Mouse (Mus musculus): ENCODE data around the gene Stk26. TPM values are rescaled to one million over a fixed set of nuclear protein-coding genes. Genes with fewer than 3 reads are reported as not detected.

Stk26 gene
- polyA plus RNA-seq, 1 experiment from 2014 or later, result 6.0 TPM

DNA sequence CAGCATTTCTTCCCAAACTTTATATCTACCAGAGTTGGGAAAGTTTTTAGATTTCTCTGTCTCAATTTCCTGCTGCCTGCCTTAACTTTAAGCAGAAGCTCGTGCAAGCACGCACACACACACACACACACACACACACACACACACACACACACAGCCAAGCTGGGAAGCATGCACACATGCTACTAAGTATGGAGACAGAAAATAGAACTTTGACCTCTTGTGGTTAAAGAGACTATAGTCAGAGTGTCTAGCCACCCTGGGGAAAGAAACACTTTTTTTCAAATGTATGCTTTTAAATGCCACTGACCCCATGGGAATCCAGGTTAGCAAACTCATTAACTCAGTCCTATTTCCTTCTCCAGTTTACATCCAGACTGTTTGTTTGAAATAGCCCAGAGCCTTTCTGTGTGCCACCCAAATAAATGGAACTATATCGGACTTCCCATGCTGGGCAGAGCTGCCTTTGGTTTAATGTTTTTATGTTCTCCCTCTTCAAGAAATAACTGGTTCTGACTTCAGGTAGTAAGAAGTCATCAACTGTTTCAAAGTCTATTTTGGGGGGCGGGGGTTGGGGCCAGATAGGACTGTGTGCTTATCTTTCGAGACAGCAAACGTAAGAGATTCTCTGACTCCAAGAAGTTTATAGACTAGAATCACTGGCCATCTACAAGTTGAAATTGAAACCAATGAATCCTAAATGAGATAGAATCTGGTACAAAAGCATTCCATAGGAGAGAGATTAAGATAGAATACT lies 9.8 kb downstream of the Stk26 start:
- H3K36me3 ChIP-seq, result no peaks in the 10 kb centered on the region
- 79% methylated on average over 6 of the region's 6 CpGs for WGBS
- no peaks in the 10 kb centered on the region for H3K4me1 ChIP-seq
- ATAC-seq (ENCODE audit: low FRiP score), result no peak
- H3K9me3 ChIP-seq (replicated peaks), result no peaks in the 10 kb centered on the region
- H3K4me2 ChIP-seq (replicated peaks), result no peak overlapping the region
- no peak overlapping the region for H3K27ac ChIP-seq
- no peak overlapping the region for H3K4me3 ChIP-seq
- H3K9ac ChIP-seq, result no peak overlapping the region
- no peaks in the 10 kb centered on the region for H3K27me3 ChIP-seq

DNA sequence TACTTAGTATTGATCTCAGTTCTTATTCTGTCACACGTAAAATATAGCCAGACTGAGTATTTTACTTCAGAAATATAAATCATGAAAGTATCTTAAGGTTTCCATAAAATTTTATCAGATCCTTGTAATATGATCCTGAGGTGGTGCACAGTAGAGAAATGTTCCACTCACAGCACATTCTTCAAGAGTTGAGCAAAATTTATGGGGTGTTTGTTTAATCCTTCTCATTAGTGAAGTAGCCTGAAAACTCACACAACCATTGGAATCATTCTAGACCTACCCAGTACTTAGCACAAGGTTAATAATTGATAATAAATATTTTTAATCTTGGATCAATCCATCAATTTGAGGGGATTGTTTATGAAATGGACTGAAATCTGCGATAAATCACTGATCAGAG lies 22.9 kb downstream of the Stk26 start:
- 70% methylated on average over 2 of the region's 2 CpGs for WGBS
- Histone ChIP-seq H3K36me3 (no peaks in the 10 kb centered on the region), H3K4me1 (no peaks in the 10 kb centered on the region), H3K4me3 (no peak overlapping the region), H3K9me3 (replicated peaks) (no peaks in the 10 kb centered on the region), H3K27me3 (no peaks in the 10 kb centered on the region), H3K27ac (no peak overlapping the region), H3K4me2 (replicated peaks) (no peak overlapping the region), H3K9ac (no peak overlapping the region)
- ATAC-seq (ENCODE audit: low FRiP score), result no peak

DNA sequence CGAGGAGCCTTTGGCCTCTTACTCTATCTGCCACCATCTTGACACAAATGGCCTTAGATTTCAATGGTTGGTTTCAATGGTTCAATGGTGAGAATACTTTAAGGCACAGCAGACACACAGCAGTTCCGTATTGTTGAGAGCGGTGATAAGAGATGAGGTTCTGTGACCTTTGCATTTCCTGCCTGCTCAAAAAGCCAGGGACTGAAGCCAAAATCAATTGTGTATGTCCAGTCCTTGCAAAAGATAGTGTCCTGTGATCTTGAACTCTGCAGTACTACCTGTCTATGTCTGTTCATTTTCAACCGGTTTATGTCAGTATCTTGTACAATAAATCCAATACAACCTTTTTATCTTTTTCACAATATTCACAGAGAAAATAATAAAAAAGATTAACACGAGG lies 23.9 kb downstream of the Stk26 start:
- no peak overlapping the region for H3K4me2 ChIP-seq (replicated peaks)
- no peak for ATAC-seq (ENCODE audit: low FRiP score)
- no peaks in the 10 kb centered on the region for H3K9me3 ChIP-seq (replicated peaks)
- H3K4me3 ChIP-seq, result no peak overlapping the region
- no peak overlapping the region for H3K27ac ChIP-seq
- 80% methylated on average over 5 of the region's 5 CpGs for WGBS
- H3K27me3 ChIP-seq, result no peaks in the 10 kb centered on the region
- H3K4me1 ChIP-seq, result no peaks in the 10 kb centered on the region
- no peaks in the 10 kb centered on the region for H3K36me3 ChIP-seq
- H3K9ac ChIP-seq, result no peak overlapping the region

DNA sequence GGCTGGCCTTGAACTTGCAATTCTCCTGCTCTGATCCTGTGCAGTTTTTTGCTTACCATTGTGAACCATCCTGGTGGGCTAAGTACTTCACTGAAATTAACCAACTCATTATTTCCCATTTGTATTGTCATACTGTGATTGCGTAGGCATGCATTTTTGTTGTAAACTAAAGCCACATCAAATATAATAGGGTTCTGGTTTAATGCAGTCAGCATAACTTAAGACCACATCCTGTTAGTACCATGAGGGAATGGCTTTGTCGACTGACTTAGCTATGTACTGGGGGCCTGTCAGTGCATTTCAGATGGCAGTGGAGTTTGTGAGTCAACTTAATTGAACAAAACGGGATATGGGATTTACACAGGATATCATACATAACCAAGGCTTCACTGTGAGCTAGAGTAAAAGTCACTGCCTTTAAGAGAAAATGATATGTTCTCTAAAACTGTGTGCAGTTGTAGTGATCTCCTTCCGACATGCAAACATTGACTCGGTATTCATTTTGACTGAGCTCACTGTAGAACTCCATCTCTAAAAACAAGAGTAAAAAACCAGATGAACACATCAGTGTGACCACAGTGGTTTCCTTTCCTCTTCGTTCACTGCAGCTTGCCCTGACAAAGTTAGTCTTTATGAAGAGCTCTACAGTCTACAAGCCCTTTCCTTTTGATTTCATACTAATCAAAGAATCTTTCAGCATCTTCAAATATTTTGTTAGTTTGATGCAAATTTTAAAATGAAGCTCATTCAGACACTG lies 33.6 kb downstream of the Stk26 start:
- no peak overlapping the region for H3K4me2 ChIP-seq (replicated peaks)
- H3K9ac ChIP-seq, result no peak overlapping the region
- no peaks in the 10 kb centered on the region for H3K9me3 ChIP-seq (replicated peaks)
- ATAC-seq (ENCODE audit: low FRiP score), result no peak
- H3K4me1 ChIP-seq, result no peaks in the 10 kb centered on the region
- H3K27me3 ChIP-seq, result no peaks in the 10 kb centered on the region
- no peaks in the 10 kb centered on the region for H3K36me3 ChIP-seq
- WGBS, result 86% methylated on average over 6 of the region's 6 CpGs
- no peak overlapping the region for H3K4me3 ChIP-seq
- no peak overlapping the region for H3K27ac ChIP-seq

DNA sequence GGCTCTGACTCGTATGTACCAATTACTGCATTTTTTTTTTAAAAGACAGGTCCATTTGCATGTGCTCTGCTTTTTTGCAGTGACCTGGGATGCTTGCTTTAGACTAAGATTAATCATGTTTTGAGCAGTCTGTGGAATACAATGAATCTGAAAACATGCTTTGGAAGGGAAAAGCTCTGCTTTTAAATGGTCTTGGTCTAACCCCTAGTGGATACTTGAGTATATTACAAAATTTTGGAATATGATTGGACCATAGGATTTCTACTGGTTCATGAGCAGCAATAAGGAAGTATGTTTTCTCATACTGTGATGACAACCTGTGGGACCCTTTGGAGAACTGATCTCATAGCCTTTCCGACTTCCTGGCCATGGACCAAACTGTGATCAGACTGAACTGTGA lies 47.2 kb downstream of the Stk26 start:
- Histone ChIP-seq H3K27me3 (no peaks in the 10 kb centered on the region), H3K9ac (no peak overlapping the region), H3K36me3 (no peaks in the 10 kb centered on the region), H3K4me3 (no peak overlapping the region), H3K4me1 (no peaks in the 10 kb centered on the region), H3K4me2 (replicated peaks) (no peak overlapping the region), H3K9me3 (replicated peaks) (no peaks in the 10 kb centered on the region), H3K27ac (no peak overlapping the region)
- WGBS, result 78% methylated on average over 2 of the region's 2 CpGs
- ATAC-seq (ENCODE audit: low FRiP score), result no peak

DNA sequence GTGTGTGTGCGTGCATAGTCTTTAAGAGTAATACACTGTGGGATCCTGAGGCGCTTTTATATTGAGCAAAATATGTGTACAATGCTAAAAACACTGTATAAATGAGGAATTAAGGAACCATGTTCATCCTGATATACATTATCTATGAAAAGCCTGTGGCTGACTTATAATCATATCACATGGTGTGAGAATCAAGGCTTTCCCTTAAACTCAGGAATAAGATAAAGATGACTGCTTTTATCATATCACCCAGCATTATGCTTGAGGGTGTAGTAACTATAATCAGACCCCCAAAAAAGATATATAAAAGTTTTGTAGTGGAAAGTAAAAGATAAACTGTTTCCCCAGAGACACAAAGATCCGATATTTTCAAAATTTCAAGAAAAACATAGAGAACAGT lies 62.6 kb downstream of the Stk26 start:
- no peak for ATAC-seq (ENCODE audit: low FRiP score)
- no peak overlapping the region for H3K9ac ChIP-seq
- H3K4me2 ChIP-seq (replicated peaks), result no peak overlapping the region
- H3K9me3 ChIP-seq (replicated peaks), result no peaks in the 10 kb centered on the region
- 87% methylated on average over 3 of the region's 3 CpGs for WGBS
- peaks cover 5% of the 10 kb centered on the region; the same call in 1 of the 2 replicates for H3K27me3 ChIP-seq
- H3K4me3 ChIP-seq, result no peak overlapping the region
- no peaks in the 10 kb centered on the region for H3K4me1 ChIP-seq
- no peaks in the 10 kb centered on the region for H3K36me3 ChIP-seq
- no peak overlapping the region for H3K27ac ChIP-seq

DNA sequence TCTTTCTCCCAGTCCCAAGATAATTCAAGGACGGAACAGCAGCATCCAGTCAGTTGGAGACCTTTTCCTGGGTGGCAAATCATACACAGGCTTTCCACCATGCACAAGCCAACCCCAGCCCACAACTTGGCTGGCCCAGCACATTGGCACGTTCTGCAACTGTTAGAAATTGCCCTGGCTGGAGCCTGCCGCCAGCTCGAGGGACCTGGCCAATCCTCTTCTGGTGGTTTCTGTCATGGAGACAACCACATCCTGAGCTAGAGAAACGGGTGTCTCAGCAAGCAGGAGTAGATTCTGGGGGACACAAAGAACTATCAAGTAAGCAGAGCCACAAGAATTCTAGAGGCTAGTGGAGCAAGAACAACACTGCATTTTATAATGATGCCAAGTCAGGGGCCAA lies 69.1 kb downstream of the Stk26 start:
- no peaks in the 10 kb centered on the region for H3K4me1 ChIP-seq
- H3K4me2 ChIP-seq (replicated peaks), result no peak overlapping the region
- no peaks in the 10 kb centered on the region for H3K9me3 ChIP-seq (replicated peaks)
- ATAC-seq (ENCODE audit: low FRiP score), result no peak
- no peak overlapping the region for H3K4me3 ChIP-seq
- H3K36me3 ChIP-seq, result no peaks in the 10 kb centered on the region
- H3K27me3 ChIP-seq, result no peaks in the 10 kb centered on the region
- WGBS, result 71% methylated on average over 5 of the region's 5 CpGs
- H3K27ac ChIP-seq, result no peak overlapping the region
- no peak overlapping the region for H3K9ac ChIP-seq

DNA sequence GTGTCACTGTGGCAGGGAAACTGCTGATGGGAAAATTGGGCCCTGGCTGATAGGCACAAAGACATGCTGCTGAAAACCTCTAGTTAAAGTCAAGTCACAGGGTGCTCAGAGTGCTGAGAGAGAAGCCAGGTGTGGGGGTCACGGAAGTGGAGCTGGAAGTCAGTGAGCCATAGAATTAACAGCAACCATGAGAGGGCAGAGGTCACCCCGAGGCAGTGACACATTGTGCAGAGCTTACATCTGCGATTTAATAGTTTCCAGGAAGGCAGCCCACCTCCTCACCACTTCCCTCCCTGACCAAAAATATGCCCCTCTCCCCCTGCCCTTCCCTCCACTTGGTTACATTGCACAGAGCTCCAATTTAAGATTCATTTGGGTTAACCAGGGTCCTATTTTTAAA lies 76.5 kb downstream of the Stk26 start:
- H3K4me3 ChIP-seq, result no peak overlapping the region
- H3K27me3 ChIP-seq, result no peaks in the 10 kb centered on the region; the same call in 1 of the 2 replicates
- no peak overlapping the region for H3K4me2 ChIP-seq (replicated peaks)
- no peak overlapping the region for H3K9ac ChIP-seq
- no peak for ATAC-seq (ENCODE audit: low FRiP score)
- no peaks in the 10 kb centered on the region for H3K9me3 ChIP-seq (replicated peaks)
- no peaks in the 10 kb centered on the region for H3K36me3 ChIP-seq
- WGBS, result 53% methylated on average over 3 of the region's 3 CpGs
- no peak overlapping the region for H3K27ac ChIP-seq
- no peaks in the 10 kb centered on the region for H3K4me1 ChIP-seq

DNA sequence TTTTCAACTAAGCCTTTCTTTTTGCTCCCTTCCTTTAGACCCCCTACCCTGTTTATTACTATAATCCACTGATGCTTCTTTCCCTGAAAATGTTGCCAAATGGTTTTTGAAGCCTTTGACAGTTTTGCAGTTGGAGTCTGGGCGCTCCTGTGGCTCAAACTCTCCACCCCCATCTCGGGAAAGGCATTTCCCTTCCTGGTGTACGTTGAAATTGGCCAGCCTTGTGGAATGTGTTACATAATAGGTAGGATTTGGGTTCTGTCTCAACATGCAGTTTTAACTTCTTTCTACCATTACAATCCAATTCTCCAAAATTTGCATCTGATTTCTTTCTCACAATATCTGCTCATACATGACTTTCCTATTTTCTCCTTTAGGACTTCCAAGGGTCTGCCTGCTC lies 77.9 kb downstream of the Stk26 start:
- 59% methylated on average over 3 of the region's 3 CpGs for WGBS
- no peak overlapping the region for H3K4me2 ChIP-seq (replicated peaks)
- no peak overlapping the region for H3K4me3 ChIP-seq
- no peak for ATAC-seq (ENCODE audit: low FRiP score)
- no peaks in the 10 kb centered on the region for H3K9me3 ChIP-seq (replicated peaks)
- no peaks in the 10 kb centered on the region for H3K36me3 ChIP-seq
- H3K27me3 ChIP-seq, result no peaks in the 10 kb centered on the region; the same call in 1 of the 2 replicates
- no peaks in the 10 kb centered on the region for H3K4me1 ChIP-seq
- H3K27ac ChIP-seq, result no peak overlapping the region
- H3K9ac ChIP-seq, result no peak overlapping the region

DNA sequence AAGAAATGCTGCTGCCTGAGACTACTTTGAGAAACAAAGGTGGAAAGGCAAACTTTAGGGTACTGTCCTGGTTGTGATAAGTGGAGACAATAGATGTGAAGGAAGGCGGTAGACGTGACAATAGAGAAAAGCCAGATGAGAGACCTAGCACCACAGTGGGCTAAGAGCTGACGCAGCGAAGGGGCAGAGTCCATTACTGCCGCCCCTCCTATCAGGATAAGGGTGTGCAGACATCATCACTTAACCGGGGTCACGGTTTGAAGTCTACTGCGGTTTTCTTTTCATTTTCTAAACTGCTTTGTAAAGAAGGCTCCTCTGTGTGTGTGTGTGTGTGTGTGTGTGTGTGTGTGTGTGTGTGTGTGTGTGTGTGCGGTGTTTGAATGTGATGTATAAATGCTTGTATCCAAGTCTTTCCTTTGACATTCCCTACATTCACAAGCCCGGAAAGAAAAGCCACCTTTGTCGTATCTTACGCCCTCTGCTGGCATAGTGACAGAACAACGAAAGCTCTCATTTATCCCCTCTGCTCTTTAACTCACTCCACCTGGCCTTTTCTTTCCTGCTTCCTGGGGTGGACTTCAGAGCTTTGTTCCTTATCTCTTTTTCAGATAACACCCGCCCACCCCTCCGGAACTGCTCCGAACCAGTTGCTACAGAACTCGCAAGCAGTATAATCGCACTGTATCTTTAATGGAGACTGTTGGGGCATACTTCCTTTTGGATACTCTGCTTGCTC lies 84.0 kb downstream of the Stk26 start:
- ATAC-seq (ENCODE audit: low FRiP score), result no peak
- 40% methylated on average over 18 of the region's 18 CpGs for WGBS
- Histone ChIP-seq H3K4me1 (no peaks in the 10 kb centered on the region), H3K27ac (no peak overlapping the region), H3K4me2 (replicated peaks) (no peak overlapping the region), H3K9ac (no peak overlapping the region), H3K9me3 (replicated peaks) (no peaks in the 10 kb centered on the region), H3K4me3 (no peak overlapping the region), H3K36me3 (no peaks in the 10 kb centered on the region), H3K27me3 (no peaks in the 10 kb centered on the region)

DNA sequence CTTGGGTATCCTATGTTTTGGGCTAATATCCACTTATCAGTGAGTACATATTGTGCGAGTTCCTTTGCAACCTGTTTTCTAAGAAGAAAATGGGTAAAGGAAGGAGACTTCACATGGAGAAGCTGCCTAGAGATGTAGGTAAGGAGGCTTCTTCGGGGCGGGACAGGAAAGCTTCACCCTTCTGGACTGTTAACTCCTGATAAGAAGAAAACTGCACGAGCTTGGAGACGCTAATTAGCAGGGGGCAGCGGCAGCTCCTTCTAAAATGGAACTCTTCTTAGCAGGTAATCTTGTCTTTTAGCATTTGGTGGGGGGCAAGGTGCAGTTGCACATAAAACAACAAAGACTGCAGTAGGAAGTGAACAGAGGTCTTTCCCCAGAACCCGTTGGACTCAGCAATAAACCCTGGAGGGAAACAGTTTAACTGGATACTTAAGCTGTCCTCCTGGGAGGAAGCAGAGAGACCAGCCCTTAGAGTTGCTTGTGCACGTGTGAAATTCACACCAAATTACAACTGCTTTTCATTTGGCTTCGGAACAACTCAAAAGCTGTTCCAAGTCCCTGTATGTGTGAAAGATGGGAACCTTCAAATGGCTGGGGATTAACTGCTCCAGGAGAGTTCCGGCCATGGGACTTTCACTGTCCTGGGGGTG lies 86.2 kb downstream of the Stk26 start:
- no peak for ATAC-seq (ENCODE audit: low FRiP score)
- no peaks in the 10 kb centered on the region for H3K4me1 ChIP-seq
- WGBS, result 75% methylated on average over 10 of the region's 10 CpGs

DNA sequence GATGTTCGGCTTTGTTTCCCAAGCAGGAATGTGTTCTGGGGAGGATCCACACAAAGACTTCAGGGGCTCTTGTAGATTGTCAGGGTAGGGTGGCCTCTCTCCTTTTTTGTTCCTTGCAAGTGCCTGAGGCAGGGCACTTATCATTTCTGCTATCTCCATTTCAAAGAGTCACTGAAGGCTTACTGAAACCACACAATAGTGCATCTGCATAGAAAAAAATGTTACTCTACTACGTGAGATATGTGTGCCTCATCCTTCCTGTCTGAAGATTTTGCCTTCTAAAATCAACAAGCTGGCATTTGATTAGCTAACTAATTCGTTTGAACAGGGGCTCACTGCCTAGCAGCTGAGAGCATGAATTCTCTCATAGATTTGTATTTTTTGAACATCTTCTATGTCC lies 89.5 kb downstream of the Stk26 start:
- Histone ChIP-seq H3K4me3 (no peak overlapping the region), H3K4me2 (replicated peaks) (no peak overlapping the region), H3K9me3 (replicated peaks) (no peaks in the 10 kb centered on the region), H3K9ac (no peak overlapping the region), H3K4me1 (no peaks in the 10 kb centered on the region), H3K36me3 (no peaks in the 10 kb centered on the region), H3K27ac (no peak overlapping the region), H3K27me3 (no peaks in the 10 kb centered on the region)
- 48% methylated on average over 3 of the region's 3 CpGs for WGBS
- no peak for ATAC-seq (ENCODE audit: low FRiP score)

More for the DNA sequence above, 86.2 kb downstream of the Stk26 start:
- Histone ChIP-seq H3K9ac (no peak overlapping the region), H3K36me3 (no peaks in the 10 kb centered on the region), H3K4me2 (replicated peaks) (no peak overlapping the region), H3K4me3 (no peak overlapping the region), H3K27me3 (no peaks in the 10 kb centered on the region), H3K27ac (no peak overlapping the region), H3K9me3 (replicated peaks) (no peaks in the 10 kb centered on the region)

Data from hindbrain, embryonic 12.5 days (tissue).